Mouse (Mus musculus) right cerebral cortex, postnatal 10 days (tissue): ENCODE measurements at regions not wholly inside any gene's neighbourhood (a gene's known extent, or its start where the extent isn't known, plus 50 kb on each side); places are given as distances from the start of the nearest gene placed in this dataset.

Experiments
- DNase-seq, 2 experiments: peaks; one replicate each; pipeline ENCODE4 v3.0.0; 2021; ENCODE audit warnings: low spot score in 2 of 2

GRCm38 (mm10) chr3:70384235-70384634 lies 376.8 kb downstream of the Otol1 start:
- DNase-seq: no peak

GRCm38 (mm10) chr3:70385961-70386360 lies 378.5 kb downstream of the Otol1 start:
- no peak for DNase-seq

- DNase-seq: no peak
These were observed 393.8 kb downstream of the Otol1 start for GRCm38 (mm10) chr3:70401187-70401586.

GRCm38 (mm10) chr3:70406571-70406970 lies 399.2 kb downstream of the Otol1 start:
- no peak for DNase-seq

- DNase-seq: no peak
These were observed 410.9 kb downstream of the Otol1 start for GRCm38 (mm10) chr3:70418273-70418672.

GRCm38 (mm10) chr3:70422016-70422415 lies 414.6 kb downstream of the Otol1 start:
- DNase-seq: peak in 1 of 2 experiments; percentile 25

- no peak for DNase-seq
These were observed 415.3 kb downstream of the Otol1 start for GRCm38 (mm10) chr3:70422669-70423068.

- DNase-seq: no peak
These were observed 429.3 kb downstream of the Otol1 start for GRCm38 (mm10) chr3:70436671-70437070.

- DNase-seq: no peak
These were observed 449.9 kb downstream of the Otol1 start for GRCm38 (mm10) chr3:70457181-70457847.

GRCm38 (mm10) chr3:70460811-70461210 lies 453.4 kb downstream of the Otol1 start:
- DNase-seq: no peak

GRCm38 (mm10) chr3:70463221-70463620 lies 455.8 kb downstream of the Otol1 start:
- no peak for DNase-seq

GRCm38 (mm10) chr3:70482521-70482920 lies 475.1 kb downstream of the Otol1 start:
- DNase-seq: peak; percentile 84 to 88

- DNase-seq: no peak
These were observed 475.8 kb downstream of the Otol1 start for GRCm38 (mm10) chr3:70483066-70483743.

- no peak for DNase-seq
These were observed 489.0 kb downstream of the Otol1 start for GRCm38 (mm10) chr3:70496431-70496830.

GRCm38 (mm10) chr3:70500245-70500858 lies 492.9 kb downstream of the Otol1 start:
- no peak for DNase-seq

GRCm38 (mm10) chr3:70500991-70501961 lies 493.9 kb downstream of the Otol1 start:
- DNase-seq: no peak

- DNase-seq: no peak
These were observed 526.3 kb downstream of the Otol1 start for GRCm38 (mm10) chr3:70533593-70534321.

- DNase-seq: no peak
These were observed 527.7 kb downstream of the Otol1 start for GRCm38 (mm10) chr3:70535084-70535483.

- peak in 1 of 2 experiments; percentile 29 for DNase-seq
These were observed 536.5 kb downstream of the Otol1 start for GRCm38 (mm10) chr3:70543911-70544310.

GRCm38 (mm10) chr3:70557821-70558220 lies 550.4 kb downstream of the Otol1 start:
- DNase-seq: no peak
